Mouse (Mus musculus) ES-Bruce4 (cell line): ENCODE measurements at regions not wholly inside any gene's neighbourhood (a gene's known extent, or its start where the extent isn't known, plus 50 kb on each side); places are given as distances from the start of the nearest gene placed in this dataset.

Experiments
- CTCF ChIP-seq: IDR thresholded peaks from one replicate; pipeline ENCODE4 v1.8.1; 2011; ENCODE audit warnings: low read depth, low read length
- EP300 ChIP-seq: IDR thresholded peaks from 2 replicates; pipeline ENCODE4 v1.6.1; 2011; ENCODE audit warnings: low read depth, low read length; ENCODE audit not compliant: insufficient read depth

GRCm38 (mm10) chr8:34601426-34601953, 490.0 kb upstream of the Gm10131 start:
- TF ChIP-seq EP300 (no peak), CTCF (no peak)
